Mouse (Mus musculus): Measurements from ENCODE around the gene Crtc1. TPM values are rescaled to one million over a fixed set of nuclear protein-coding genes. Genes with fewer than 3 reads are reported as not detected.

The Crtc1 gene
- total and polyA plus RNA-seq, 3 experiments = 3.3 to 18.0 TPM; not detected in 1

DNA sequence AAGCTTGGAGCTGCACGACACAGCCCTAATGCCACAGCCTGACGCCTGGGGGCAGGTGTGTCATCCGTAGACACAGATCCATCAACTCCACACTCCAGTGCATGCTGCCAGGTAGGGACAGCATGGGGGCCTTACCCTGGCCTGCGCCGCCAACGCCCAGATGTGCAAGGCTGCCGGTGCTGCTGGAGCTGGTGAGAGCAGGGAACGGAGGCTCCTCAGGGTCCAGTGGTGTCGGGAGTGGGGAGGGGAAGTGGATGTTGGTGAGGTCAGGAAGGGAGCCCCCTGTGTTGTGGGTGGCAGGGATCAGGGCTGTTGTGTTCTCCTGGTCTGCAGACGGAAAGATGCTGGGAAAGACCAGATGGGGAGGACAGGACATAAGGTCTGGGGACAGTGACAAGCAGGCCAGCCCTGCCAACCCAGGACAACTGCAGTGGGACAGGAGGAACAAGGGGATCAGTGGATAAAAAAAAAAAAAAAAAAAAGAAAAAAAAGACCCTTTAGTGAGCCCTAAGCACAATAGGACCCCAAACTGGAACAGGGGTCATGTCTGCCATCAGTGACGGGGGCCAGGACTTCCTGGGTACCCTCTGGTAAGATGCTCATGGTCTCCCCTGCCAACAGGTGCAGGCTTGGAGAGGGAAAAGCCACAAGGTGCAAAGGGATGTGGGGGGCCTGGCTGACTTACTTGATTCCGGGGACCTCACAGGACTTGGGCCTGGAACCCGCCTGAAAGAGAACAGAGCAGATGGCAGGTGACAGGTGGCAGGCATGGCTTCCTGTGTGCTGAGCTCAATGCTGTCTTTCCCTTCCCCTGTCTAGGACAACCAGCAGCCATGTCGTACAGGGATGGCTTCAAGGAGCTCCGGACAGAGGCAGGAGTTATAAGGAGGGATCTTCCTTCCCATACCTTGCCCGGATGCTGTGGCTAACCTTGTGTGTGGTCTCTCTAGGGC, 41.5 kb downstream of the Crtc1 start:
- Histone ChIP-seq H3K9me3 (replicated peaks; ENCODE audit: insufficient read depth, low read length) (no peaks in the 10 kb centered on the region), H3K36me3 (ENCODE audit: control insufficient read depth in 1 of 2, insufficient read depth in 2 of 2, low read length in 2 of 2) (no peaks in the 10 kb centered on the region), H3K4me1 (ENCODE audit: control insufficient read depth in 1 of 2, insufficient read depth in 2 of 2, low read length in 2 of 2) (no peaks in the 10 kb centered on the region), H3K4me3 (ENCODE audit: control insufficient read depth in 1 of 2, insufficient read depth in 1 of 2, low read depth in 2 of 2, low read length in 2 of 2) (no peak overlapping the region), H3K79me2 (ENCODE audit: control insufficient read depth, insufficient read depth, low read length, poor library complexity) (no peaks in the 10 kb centered on the region), H3K27ac (ENCODE audit: control insufficient read depth, low read depth, low read length) (no peak overlapping the region), H3K27me3 (ENCODE audit: control insufficient read depth in 1 of 2, insufficient read depth in 2 of 2, low read length in 2 of 2) (no peaks in the 10 kb centered on the region), H3K9ac (ENCODE audit: control insufficient read depth, low read depth, low read length, poor library complexity, severe bottlenecking) (no peak overlapping the region)
- TF ChIP-seq JUND (IDR thresholded peaks at IDR 0.05; ENCODE audit: low read depth, low read length) = no peak
- no peak for TF ChIP-seq MAX (IDR thresholded peaks at IDR 0.05; ENCODE audit: low read length)
- TF ChIP-seq ZMIZ1 (IDR thresholded peaks at IDR 0.05; ENCODE audit: low read depth, low read length) = no peak
- TF ChIP-seq TCF12 (IDR thresholded peaks at IDR 0.05; ENCODE audit: low read depth, low read length) = no peak
- TF ChIP-seq ELF1 (IDR thresholded peaks at IDR 0.05; ENCODE audit: low read depth, low read length) = no peak
- no peak for TF ChIP-seq ZKSCAN1 (IDR thresholded peaks at IDR 0.05; ENCODE audit: low read depth, low read length)
- no peak for TF ChIP-seq E2F4 (IDR thresholded peaks at IDR 0.05; ENCODE audit: borderline replicate concordance, low read depth, low read length)
- TF ChIP-seq NELFE (IDR thresholded peaks at IDR 0.05; ENCODE audit: low read depth, low read length) = no peak
- TF ChIP-seq CHD1 (IDR thresholded peaks at IDR 0.05; ENCODE audit: low read depth, low read length) = no peak
- TF ChIP-seq MYB (IDR thresholded peaks at IDR 0.05; ENCODE audit: low read depth, low read length) = no peak
- TF ChIP-seq POLR2AphosphoS5 (IDR thresholded peaks at IDR 0.05; ENCODE audit: borderline replicate concordance, low read depth, low read length) = no peak
- TF ChIP-seq USF1 (IDR thresholded peaks at IDR 0.05; ENCODE audit: low read depth, low read length) = no peak
- no peak for TF ChIP-seq CHD2 (IDR thresholded peaks at IDR 0.05; ENCODE audit: low read length)
- no peak for TF ChIP-seq ZC3H11A (IDR thresholded peaks at IDR 0.05; ENCODE audit: low read depth, low read length)
- DNase-seq (ENCODE audit: low read depth, low spot score) = no peak

DNA sequence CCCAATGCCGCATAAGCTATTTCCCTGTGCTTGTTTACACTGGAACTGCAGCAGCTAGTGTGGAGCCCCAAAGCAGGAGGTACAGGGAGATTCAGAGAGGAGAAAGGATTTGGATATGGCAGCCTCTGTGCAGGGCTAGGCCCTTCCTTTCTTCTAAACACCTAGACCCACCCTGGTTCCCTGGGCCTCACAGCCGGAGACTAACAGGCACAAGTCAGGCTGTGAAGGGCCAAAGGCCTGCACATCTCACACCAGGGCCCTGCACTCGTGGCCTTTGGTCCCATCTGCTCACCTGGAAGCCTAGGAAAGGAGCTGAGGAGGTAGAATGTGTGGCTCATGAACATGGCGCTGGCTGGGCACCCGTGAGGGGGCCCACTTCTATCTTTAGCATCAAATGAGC, 43.2 kb downstream of the Crtc1 start:
- H3K9me3 ChIP-seq (replicated peaks; ENCODE audit: insufficient read depth, low read length) = no peaks in the 10 kb centered on the region
- no peak overlapping the region for H3K9ac ChIP-seq (ENCODE audit: control insufficient read depth, low read depth, low read length, poor library complexity, severe bottlenecking)
- no peak for DNase-seq (ENCODE audit: low read depth, low spot score)
- TF ChIP-seq MAX (IDR thresholded peaks at IDR 0.05; ENCODE audit: low read length) (no peak), POLR2AphosphoS2 (IDR thresholded peaks at IDR 0.05; ENCODE audit: low read length) (no peak), MEF2A (IDR thresholded peaks at IDR 0.05; ENCODE audit: extremely low read depth, insufficient replicate concordance, low read depth, low read length, poor library complexity, severe bottlenecking) (no peak), POLR2A (IDR thresholded peaks at IDR 0.05; ENCODE audit: control insufficient read depth in 1 of 2, insufficient read depth in 1 of 2, low read depth in 1 of 2, low read length in 2 of 2, poor library complexity in 1 of 2) (no peak), CTCF (IDR thresholded peaks at IDR 0.05 in 2 of 3, conservative IDR thresholded peaks at IDR 0.05 in 1 of 3; ENCODE audit: control insufficient read depth in 1 of 3, insufficient read depth in 1 of 3, low read depth in 2 of 3, low read length in 3 of 3, poor library complexity in 1 of 3, severe bottlenecking in 1 of 3) (no peak), MAFK (IDR thresholded peaks at IDR 0.05; ENCODE audit: borderline replicate concordance, low read depth, low read length) (no peak), GATA1 (IDR thresholded peaks at IDR 0.05; ENCODE audit: low read depth, low read length) (no peak), MXI1 (IDR thresholded peaks at IDR 0.05; ENCODE audit: low read depth, low read length) (no peak), TBP (IDR thresholded peaks at IDR 0.05; ENCODE audit: low read depth, low read length) (no peak), TCF12 (IDR thresholded peaks at IDR 0.05; ENCODE audit: low read depth, low read length) (no peak), MAZ (IDR thresholded peaks at IDR 0.05; ENCODE audit: low read depth, low read length) (no peak), ZMIZ1 (IDR thresholded peaks at IDR 0.05; ENCODE audit: low read depth, low read length) (no peak), USF1 (IDR thresholded peaks at IDR 0.05; ENCODE audit: low read depth, low read length) (no peak), ETS1 (IDR thresholded peaks at IDR 0.05; ENCODE audit: low read depth, low read length) (no peak), SIN3A (IDR thresholded peaks at IDR 0.05; ENCODE audit: low read length) (no peak)
- no peaks in the 10 kb centered on the region for H3K4me1 ChIP-seq (ENCODE audit: control insufficient read depth in 1 of 2, insufficient read depth in 2 of 2, low read length in 2 of 2)
- H3K27ac ChIP-seq (ENCODE audit: control insufficient read depth, low read depth, low read length) = no peak overlapping the region
- H3K4me3 ChIP-seq (ENCODE audit: control insufficient read depth in 1 of 2, insufficient read depth in 1 of 2, low read depth in 2 of 2, low read length in 2 of 2) = no peak overlapping the region
- no peaks in the 10 kb centered on the region; a peak in 1 of 4 replicates for H3K36me3 ChIP-seq (ENCODE audit: control insufficient read depth in 1 of 2, insufficient read depth in 2 of 2, low read length in 2 of 2)
- no peaks in the 10 kb centered on the region for H3K27me3 ChIP-seq (ENCODE audit: control insufficient read depth in 1 of 2, insufficient read depth in 2 of 2, low read length in 2 of 2)
- H3K79me2 ChIP-seq (ENCODE audit: control insufficient read depth, insufficient read depth, low read length, poor library complexity) = no peaks in the 10 kb centered on the region
